Mouse (Mus musculus): Measurements from ENCODE around the gene Plcl2. TPM values are rescaled to one million over a fixed set of nuclear protein-coding genes. Genes with fewer than 3 reads are reported as not detected.

The Plcl2 gene
- total RNA-seq, 1 experiment: 2.7 TPM

- H3K36me3 ChIP-seq (ENCODE audit: control insufficient read depth, insufficient read depth, low read length, poor library complexity, severe bottlenecking): no peaks in the 10 kb centered on the region
- no peaks in the 10 kb centered on the region for H3K4me1 ChIP-seq (ENCODE audit: control insufficient read depth in 2 of 2, insufficient read depth in 2 of 2, low read length in 2 of 2, poor library complexity in 1 of 2)
- in situ Hi-C loops (cut with MboI; ENCODE audit: low sequenced_read_pairs in 2 of 2, unreplicated experiment in 2 of 2): no loop called here
- no peak overlapping the region for H3K4me3 ChIP-seq (ENCODE audit: insufficient read depth in 1 of 2, low read depth in 1 of 2, low read length in 2 of 2, poor library complexity in 1 of 2, severe bottlenecking in 1 of 2)
- DNase-seq (ENCODE audit: low read depth, low spot score): no peak
- no peak overlapping the region for H3K27ac ChIP-seq (ENCODE audit: insufficient read depth, low read depth, low read length, poor library complexity, severe bottlenecking)
- H3K9me3 ChIP-seq (ENCODE audit: control insufficient read depth, insufficient read depth, low read depth, low read length): no peaks in the 10 kb centered on the region
- H3K9ac ChIP-seq (ENCODE audit: insufficient read depth, low read depth, low read length, poor library complexity, severe bottlenecking): no peak overlapping the region
- no peak for TF ChIP-seq ZC3H11A (IDR thresholded peaks at IDR 0.05; ENCODE audit: borderline replicate concordance, low read depth, low read length)
- no peak for TF ChIP-seq CHD2 (IDR thresholded peaks at IDR 0.05; ENCODE audit: low read depth, low read length)
- no peak for TF ChIP-seq MAFK (IDR thresholded peaks at IDR 0.05; ENCODE audit: insufficient read depth, low read depth, low read length)
- no peak for TF ChIP-seq HCFC1 (IDR thresholded peaks at IDR 0.05; ENCODE audit: borderline replicate concordance, insufficient read depth, low read length)
- TF ChIP-seq ZNF384 (IDR thresholded peaks at IDR 0.05; ENCODE audit: low read depth, low read length): no peak
Measured at GRCm38 (mm10) chr17:50495216-50495889, 13.8 kb upstream of the Plcl2 start.

GRCm38 (mm10) chr17:50498062-50498697 lies 11.0 kb upstream of the Plcl2 start:
- Histone ChIP-seq H3K36me3 (ENCODE audit: control insufficient read depth, insufficient read depth, low read length, poor library complexity, severe bottlenecking) (no peaks in the 10 kb centered on the region), H3K9me3 (ENCODE audit: control insufficient read depth, insufficient read depth, low read depth, low read length) (no peaks in the 10 kb centered on the region), H3K4me1 (ENCODE audit: control insufficient read depth in 2 of 2, insufficient read depth in 2 of 2, low read length in 2 of 2, poor library complexity in 1 of 2) (no peaks in the 10 kb centered on the region), H3K4me3 (ENCODE audit: insufficient read depth in 1 of 2, low read depth in 1 of 2, low read length in 2 of 2, poor library complexity in 1 of 2, severe bottlenecking in 1 of 2) (no peak overlapping the region), H3K27ac (ENCODE audit: insufficient read depth, low read depth, low read length, poor library complexity, severe bottlenecking) (no peak overlapping the region), H3K9ac (ENCODE audit: insufficient read depth, low read depth, low read length, poor library complexity, severe bottlenecking) (no peak overlapping the region)
- DNase-seq (ENCODE audit: low read depth, low spot score): no peak
- TF ChIP-seq ZC3H11A (IDR thresholded peaks at IDR 0.05; ENCODE audit: borderline replicate concordance, low read depth, low read length) (no peak), HCFC1 (IDR thresholded peaks at IDR 0.05; ENCODE audit: borderline replicate concordance, insufficient read depth, low read length) (no peak), CHD2 (IDR thresholded peaks at IDR 0.05; ENCODE audit: low read depth, low read length) (no peak), ZNF384 (IDR thresholded peaks at IDR 0.05; ENCODE audit: low read depth, low read length) (no peak)
- in situ Hi-C loops (cut with MboI; ENCODE audit: low sequenced_read_pairs in 2 of 2, unreplicated experiment in 2 of 2): no loop called here

- no peak for DNase-seq (ENCODE audit: low read depth, low spot score)
- no peak overlapping the region for H3K9ac ChIP-seq (ENCODE audit: insufficient read depth, low read depth, low read length, poor library complexity, severe bottlenecking)
- no peaks in the 10 kb centered on the region for H3K4me1 ChIP-seq (ENCODE audit: control insufficient read depth in 2 of 2, insufficient read depth in 2 of 2, low read length in 2 of 2, poor library complexity in 1 of 2)
- TF ChIP-seq MAFK (IDR thresholded peaks at IDR 0.05; ENCODE audit: insufficient read depth, low read depth, low read length): no peak
- TF ChIP-seq CHD2 (IDR thresholded peaks at IDR 0.05; ENCODE audit: low read depth, low read length): no peak
- no peak for TF ChIP-seq HCFC1 (IDR thresholded peaks at IDR 0.05; ENCODE audit: borderline replicate concordance, insufficient read depth, low read length)
- TF ChIP-seq ZC3H11A (IDR thresholded peaks at IDR 0.05; ENCODE audit: borderline replicate concordance, low read depth, low read length): no peak
- H3K9me3 ChIP-seq (ENCODE audit: control insufficient read depth, insufficient read depth, low read depth, low read length): no peaks in the 10 kb centered on the region
- H3K36me3 ChIP-seq (ENCODE audit: control insufficient read depth, insufficient read depth, low read length, poor library complexity, severe bottlenecking): no peaks in the 10 kb centered on the region
- in situ Hi-C loops (cut with MboI; ENCODE audit: low sequenced_read_pairs in 2 of 2, unreplicated experiment in 2 of 2): no loop called here
- H3K27ac ChIP-seq (ENCODE audit: insufficient read depth, low read depth, low read length, poor library complexity, severe bottlenecking): no peak overlapping the region
- no peak overlapping the region for H3K4me3 ChIP-seq (ENCODE audit: insufficient read depth in 1 of 2, low read depth in 1 of 2, low read length in 2 of 2, poor library complexity in 1 of 2, severe bottlenecking in 1 of 2)
Measured at GRCm38 (mm10) chr17:50499091-50499790, 10.0 kb upstream of the Plcl2 start.

- no peak overlapping the region for H3K9ac ChIP-seq (ENCODE audit: insufficient read depth, low read depth, low read length, poor library complexity, severe bottlenecking)
- in situ Hi-C loops (cut with MboI; ENCODE audit: low sequenced_read_pairs in 2 of 2, unreplicated experiment in 2 of 2): no loop called here
- DNase-seq (ENCODE audit: low read depth, low spot score): no peak
- no peak overlapping the region for H3K4me3 ChIP-seq (ENCODE audit: insufficient read depth in 1 of 2, low read depth in 1 of 2, low read length in 2 of 2, poor library complexity in 1 of 2, severe bottlenecking in 1 of 2)
- no peak for TF ChIP-seq HCFC1 (IDR thresholded peaks at IDR 0.05; ENCODE audit: borderline replicate concordance, insufficient read depth, low read length)
- no peak for TF ChIP-seq CHD2 (IDR thresholded peaks at IDR 0.05; ENCODE audit: low read depth, low read length)
- no peak for TF ChIP-seq ZNF384 (IDR thresholded peaks at IDR 0.05; ENCODE audit: low read depth, low read length)
- no peak for TF ChIP-seq ZC3H11A (IDR thresholded peaks at IDR 0.05; ENCODE audit: borderline replicate concordance, low read depth, low read length)
- no peak for TF ChIP-seq MAFK (IDR thresholded peaks at IDR 0.05; ENCODE audit: insufficient read depth, low read depth, low read length)
- H3K9me3 ChIP-seq (ENCODE audit: control insufficient read depth, insufficient read depth, low read depth, low read length): no peaks in the 10 kb centered on the region
- no peaks in the 10 kb centered on the region for H3K4me1 ChIP-seq (ENCODE audit: control insufficient read depth in 2 of 2, insufficient read depth in 2 of 2, low read length in 2 of 2, poor library complexity in 1 of 2)
- H3K27ac ChIP-seq (ENCODE audit: insufficient read depth, low read depth, low read length, poor library complexity, severe bottlenecking): no peak overlapping the region
- no peaks in the 10 kb centered on the region for H3K36me3 ChIP-seq (ENCODE audit: control insufficient read depth, insufficient read depth, low read length, poor library complexity, severe bottlenecking)
Measured at GRCm38 (mm10) chr17:50500806-50501205, 8.4 kb upstream of the Plcl2 start.

Measured in ES-E14 (cell line).